Mouse (Mus musculus): ENCODE results near the gene Ugt1a8. TPM values are rescaled to one million over a fixed set of nuclear protein-coding genes. Genes with fewer than 3 reads are reported as not detected.

Gene Ugt1a8
- polyA plus RNA-seq, 1 experiment from 2014 or later, result not detected

DNA sequence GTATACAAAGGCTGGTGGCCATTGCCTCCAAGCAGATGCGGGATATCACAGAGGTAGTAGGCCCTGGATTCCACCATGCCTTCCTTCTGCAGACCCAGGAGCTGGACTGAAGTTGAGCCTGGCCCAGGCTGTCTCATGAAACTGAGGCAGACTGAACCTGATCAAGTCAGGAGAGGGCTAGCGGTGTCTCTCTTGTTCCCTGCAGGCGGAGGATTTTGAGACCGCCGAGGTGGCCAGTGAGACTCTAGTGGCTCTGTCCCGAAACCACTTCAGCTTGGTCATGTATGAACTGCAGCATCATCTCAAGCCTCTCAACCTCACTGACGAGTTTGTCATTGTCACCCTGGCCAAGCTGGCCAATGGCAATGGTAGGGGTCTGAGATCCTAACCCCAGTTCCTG, 142.8 kb downstream of the Ugt1a8 start:
- Histone ChIP-seq H3K9me3 (peaks cover 100% of the 10 kb centered on the region), H3K4me1 (no peaks in the 10 kb centered on the region), H3K27ac (replicated peaks) (no peak overlapping the region), H3K4me3 (no peak overlapping the region), H3K36me3 (replicated peaks) (no peaks in the 10 kb centered on the region), H3K27me3 (replicated peaks; ENCODE audit: low read depth, poor library complexity, severe bottlenecking) (no peaks in the 10 kb centered on the region)
- 69% methylated on average over 7 of the region's 7 CpGs for WGBS
- no peak for DNase-seq (ENCODE audit: low spot score)

DNA sequence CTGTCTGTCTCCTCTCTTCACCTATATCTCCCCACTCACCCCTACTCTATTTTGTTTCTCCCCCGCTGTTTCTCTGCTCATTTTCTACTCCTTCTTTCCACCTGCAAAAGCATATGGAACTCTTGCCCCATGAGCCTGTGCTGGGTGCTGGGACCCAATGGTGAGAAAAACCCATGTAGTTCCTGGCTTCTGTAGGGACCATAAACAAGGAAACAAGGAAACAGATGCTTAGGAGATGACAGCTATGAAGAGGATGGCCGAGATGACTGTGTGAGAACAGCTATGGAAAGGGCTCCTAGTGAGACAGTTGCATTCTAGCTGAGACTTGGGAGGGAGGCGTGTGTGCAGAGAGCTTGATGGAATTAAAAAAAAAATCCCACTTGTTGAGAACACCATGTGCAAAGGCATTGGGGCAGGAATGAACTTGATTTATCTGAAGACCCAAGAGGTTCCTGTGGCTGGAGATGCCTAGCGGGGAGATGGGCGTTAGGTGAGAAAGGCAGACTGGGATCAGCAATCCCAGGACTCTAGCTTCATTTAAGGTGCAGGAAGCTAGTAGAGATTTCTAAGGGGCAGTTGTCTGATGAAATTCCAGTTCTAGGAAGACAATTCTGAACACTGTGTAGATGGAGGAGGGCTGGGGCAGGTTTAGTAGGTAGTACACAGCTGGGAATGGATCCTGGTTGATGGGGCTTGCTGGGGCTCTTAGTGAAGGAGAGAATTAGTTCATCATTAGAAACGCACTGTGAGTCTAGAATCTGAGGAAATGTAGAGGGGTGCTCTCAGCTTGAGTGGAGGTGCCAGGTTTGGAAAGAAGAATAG, 143.6 kb downstream of the Ugt1a8 start:
- WGBS, result 76% methylated on average over 6 of the region's 6 CpGs

DNA sequence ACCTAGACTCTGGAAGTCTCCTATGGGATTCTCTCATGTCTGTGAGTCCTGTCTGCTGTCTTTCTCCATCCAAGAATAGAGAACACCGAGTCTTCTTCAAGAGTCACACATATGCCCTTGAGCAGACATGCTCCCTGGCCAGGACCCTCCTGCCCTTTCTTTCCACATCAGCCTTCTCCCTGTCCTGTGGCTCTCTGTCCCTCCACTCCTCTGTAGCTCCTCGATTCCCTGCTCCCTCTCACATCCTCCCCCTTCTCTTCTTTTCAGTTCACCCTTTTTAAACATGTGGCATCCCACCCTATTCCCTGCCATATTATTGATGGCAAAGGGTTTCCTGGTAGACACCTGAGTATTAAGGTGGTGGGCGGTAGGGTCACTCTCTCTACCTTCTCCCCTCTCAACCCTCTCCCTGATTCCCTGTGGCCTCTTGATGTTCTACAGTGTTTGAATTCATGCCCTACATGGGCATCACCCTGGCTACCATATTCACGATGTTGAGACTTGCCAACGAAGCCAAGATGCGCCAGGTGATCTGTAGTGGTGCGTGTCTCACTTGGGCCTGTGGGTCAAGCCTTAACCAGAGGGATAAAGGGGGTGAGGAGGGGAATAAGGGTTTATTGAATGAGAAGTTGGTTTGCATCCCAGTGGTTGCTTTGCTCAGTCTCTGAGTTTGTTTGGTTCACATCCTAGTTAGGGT, 144.3 kb downstream of the Ugt1a8 start:
- 69% methylated on average over 7 of the region's 7 CpGs for WGBS
- no peaks in the 10 kb centered on the region for H3K27me3 ChIP-seq (replicated peaks; ENCODE audit: low read depth, poor library complexity, severe bottlenecking)
- no peak for DNase-seq (ENCODE audit: low spot score)
- H3K27ac ChIP-seq (replicated peaks), result no peak overlapping the region
- no peaks in the 10 kb centered on the region for H3K36me3 ChIP-seq (replicated peaks)
- no peaks in the 10 kb centered on the region for H3K4me1 ChIP-seq
- H3K9me3 ChIP-seq, result peaks cover 97% of the 10 kb centered on the region
- H3K4me3 ChIP-seq, result no peak overlapping the region

More for the DNA sequence above, 143.6 kb downstream of the Ugt1a8 start:
- H3K9me3 ChIP-seq, result peaks cover 100% of the 10 kb centered on the region
- no peak for DNase-seq (ENCODE audit: low spot score)
- no peak overlapping the region for H3K4me3 ChIP-seq
- H3K27me3 ChIP-seq (replicated peaks; ENCODE audit: low read depth, poor library complexity, severe bottlenecking), result no peaks in the 10 kb centered on the region
- H3K36me3 ChIP-seq (replicated peaks), result no peaks in the 10 kb centered on the region
- H3K27ac ChIP-seq (replicated peaks), result no peak overlapping the region
- H3K4me1 ChIP-seq, result no peaks in the 10 kb centered on the region

DNA sequence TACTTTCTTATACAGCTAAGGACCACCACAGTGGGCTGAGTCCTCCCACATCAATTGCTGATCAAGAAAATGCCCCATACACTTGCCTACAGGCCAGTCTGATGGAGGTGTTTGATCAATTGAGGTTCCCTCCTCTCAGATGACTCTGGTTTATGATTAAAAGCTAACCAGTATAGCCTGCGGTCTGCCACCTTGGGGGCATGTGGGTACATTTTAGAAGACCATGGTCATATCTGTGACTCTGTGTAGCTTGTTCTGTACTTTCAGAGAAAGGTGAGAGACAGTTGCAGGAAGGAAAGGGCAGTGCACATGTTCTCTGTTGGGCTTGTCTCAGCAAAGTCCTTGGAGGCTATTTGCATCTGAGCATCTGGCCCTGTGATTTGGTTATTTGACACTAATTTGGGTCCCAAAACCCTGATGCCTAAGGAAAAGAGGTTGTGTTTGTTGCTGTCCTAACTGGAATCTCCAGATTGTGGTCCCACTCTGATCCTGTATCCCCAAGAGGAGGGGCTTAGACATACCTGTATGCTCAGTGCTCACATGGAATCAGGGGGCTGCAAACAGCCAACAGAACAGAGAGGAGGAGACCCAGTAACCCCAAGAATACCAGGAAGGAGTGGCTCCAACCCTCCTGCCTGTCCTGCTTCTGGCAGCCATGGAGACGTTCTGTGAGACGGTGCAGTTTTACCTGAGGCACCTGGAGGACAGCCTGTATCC, 145.2 kb downstream of the Ugt1a8 start:
- no peaks in the 10 kb centered on the region for H3K36me3 ChIP-seq (replicated peaks)
- no peak for DNase-seq (ENCODE audit: low spot score)
- H3K4me3 ChIP-seq, result no peak overlapping the region
- no peak overlapping the region for H3K27ac ChIP-seq (replicated peaks)
- H3K4me1 ChIP-seq, result no peaks in the 10 kb centered on the region
- WGBS, result 56% methylated on average over 3 of the region's 3 CpGs
- no peaks in the 10 kb centered on the region for H3K27me3 ChIP-seq (replicated peaks; ENCODE audit: low read depth, poor library complexity, severe bottlenecking)
- peaks cover 97% of the 10 kb centered on the region for H3K9me3 ChIP-seq

DNA sequence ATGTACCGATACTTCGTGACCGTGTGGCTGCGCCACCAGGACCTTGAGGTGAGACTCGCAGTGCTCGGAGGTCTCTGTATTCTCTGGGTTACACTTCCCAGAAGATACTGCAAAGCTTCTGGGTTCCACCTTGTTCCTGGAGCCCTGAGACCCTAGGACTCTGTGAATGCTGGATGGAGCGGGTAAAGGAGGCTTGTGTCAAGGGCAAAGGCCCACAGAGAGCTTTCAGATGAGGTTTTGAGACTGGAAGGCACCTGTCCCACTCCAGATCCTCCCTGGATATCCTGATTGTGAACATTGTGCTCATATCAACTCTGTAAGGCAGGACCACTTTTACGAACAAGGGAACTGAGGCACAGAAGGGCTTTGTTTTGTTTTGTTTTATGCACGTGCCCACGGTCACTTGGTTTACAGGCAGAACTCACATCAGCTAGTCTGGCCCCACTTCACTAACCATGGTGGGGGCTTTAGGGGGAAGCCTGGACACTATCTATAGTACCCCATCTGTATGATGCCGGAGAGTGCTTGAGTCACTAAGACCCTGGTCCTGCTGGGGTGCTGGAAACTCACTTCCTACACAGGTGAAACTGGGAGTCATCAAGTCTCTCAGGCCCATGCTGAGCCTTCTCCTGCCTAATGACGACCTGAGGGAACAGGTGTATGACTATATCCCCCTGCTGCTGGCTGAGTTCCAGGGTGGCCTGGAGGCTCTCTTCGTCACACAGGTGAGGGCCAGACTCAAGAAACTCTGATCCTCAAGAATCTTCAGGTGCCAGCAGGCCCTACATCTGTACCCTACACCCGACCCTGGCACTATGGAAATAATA, 146.0 kb downstream of the Ugt1a8 start:
- WGBS, result 68% methylated on average over 14 of the region's 14 CpGs

DNA sequence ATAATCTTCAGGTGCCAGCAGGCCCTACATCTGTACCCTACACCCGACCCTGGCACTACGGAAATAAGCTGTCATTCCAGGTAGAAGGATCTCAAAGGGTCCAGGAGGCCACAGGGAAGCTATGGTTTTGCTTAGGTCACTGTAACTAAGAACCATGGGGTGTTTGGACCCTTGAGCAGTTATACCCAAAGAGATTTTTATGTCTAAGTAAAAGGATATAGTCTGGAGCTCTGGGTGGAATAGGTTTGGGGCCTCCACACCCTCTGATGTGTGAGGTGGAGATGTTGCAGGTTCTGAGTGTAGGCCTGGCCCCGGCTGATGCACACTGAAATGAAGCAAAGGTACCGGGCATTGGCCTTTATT, 146.6 kb downstream of the Ugt1a8 start:
- Histone ChIP-seq H3K9me3 (peaks cover 97% of the 10 kb centered on the region), H3K4me1 (no peaks in the 10 kb centered on the region), H3K4me3 (no peak overlapping the region), H3K27ac (replicated peaks) (no peak overlapping the region), H3K36me3 (replicated peaks) (no peaks in the 10 kb centered on the region), H3K27me3 (replicated peaks; ENCODE audit: low read depth, poor library complexity, severe bottlenecking) (no peaks in the 10 kb centered on the region)
- 65% methylated on average over 4 of the region's 4 CpGs for WGBS
- no peak for DNase-seq (ENCODE audit: low spot score)

More for the DNA sequence above, 146.0 kb downstream of the Ugt1a8 start:
- Histone ChIP-seq H3K27ac (replicated peaks) (no peak overlapping the region), H3K4me3 (no peak overlapping the region), H3K4me1 (no peaks in the 10 kb centered on the region), H3K27me3 (replicated peaks; ENCODE audit: low read depth, poor library complexity, severe bottlenecking) (no peaks in the 10 kb centered on the region), H3K36me3 (replicated peaks) (no peaks in the 10 kb centered on the region), H3K9me3 (peaks cover 97% of the 10 kb centered on the region)
- DNase-seq (ENCODE audit: low spot score), result no peak

DNA sequence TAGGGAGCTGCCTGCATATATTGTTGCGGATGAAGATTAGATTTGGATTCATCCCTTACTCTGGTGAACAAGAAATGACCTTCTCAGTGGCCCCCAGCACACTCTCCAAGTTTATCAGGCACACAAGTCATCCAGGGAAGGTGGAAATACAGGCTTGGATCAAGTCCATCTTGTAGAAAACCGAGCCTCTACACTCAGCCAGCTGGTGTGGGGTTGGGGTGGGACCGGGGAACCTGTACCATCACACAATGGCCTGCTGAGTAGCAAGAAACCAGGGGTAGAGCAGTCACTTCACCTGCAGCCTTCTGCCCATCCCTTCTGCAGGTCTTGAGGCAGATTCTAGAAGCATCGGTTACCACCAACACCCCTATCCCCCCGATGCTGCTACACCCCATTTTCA, 147.0 kb downstream of the Ugt1a8 start:
- Histone ChIP-seq H3K4me1 (no peaks in the 10 kb centered on the region), H3K4me3 (no peak overlapping the region), H3K9me3 (peaks cover 97% of the 10 kb centered on the region), H3K36me3 (replicated peaks) (no peaks in the 10 kb centered on the region), H3K27me3 (replicated peaks; ENCODE audit: low read depth, poor library complexity, severe bottlenecking) (no peaks in the 10 kb centered on the region), H3K27ac (replicated peaks) (no peak overlapping the region)
- 46% methylated on average over 5 of the region's 5 CpGs for WGBS
- no peak for DNase-seq (ENCODE audit: low spot score)

DNA sequence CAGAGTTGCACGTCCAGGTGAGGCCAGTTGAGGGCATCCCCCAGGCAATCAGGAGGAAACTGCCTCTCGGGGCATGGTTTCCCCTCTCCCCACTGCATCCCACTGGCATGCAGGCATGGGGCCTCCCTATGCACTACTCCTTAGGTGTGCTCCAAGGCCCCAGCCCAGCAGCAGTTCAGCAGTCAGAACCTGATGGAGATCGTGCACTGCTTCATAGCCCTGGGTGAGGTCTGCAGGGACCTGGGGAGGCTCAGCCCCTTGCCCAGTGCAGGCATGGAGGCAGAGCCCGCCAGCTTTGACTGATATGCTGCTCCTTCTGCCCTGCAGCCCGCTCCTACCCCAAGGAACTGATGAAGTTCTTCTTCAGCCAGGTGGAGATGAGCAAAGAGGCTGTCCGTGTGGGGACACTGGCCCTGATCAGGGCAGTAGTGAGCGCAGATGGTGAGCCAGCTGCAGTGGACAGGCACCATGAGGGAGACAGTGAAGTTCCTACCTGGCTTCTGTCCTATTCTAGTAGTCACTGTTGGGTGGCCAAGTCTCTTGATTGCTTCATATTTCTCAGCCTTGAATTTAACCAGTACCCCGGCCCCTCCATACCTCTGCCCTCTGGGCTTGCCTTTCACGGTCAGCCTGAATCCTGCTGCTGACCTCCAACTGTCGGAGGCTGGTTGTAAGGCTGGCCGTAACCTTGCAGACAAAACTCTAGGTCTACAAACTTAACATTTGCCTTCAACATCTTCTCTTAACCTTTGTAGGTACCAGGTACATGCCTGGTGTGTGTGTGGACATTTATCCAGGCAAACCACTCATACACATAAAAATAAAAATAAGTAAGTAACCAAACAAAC, 147.7 kb downstream of the Ugt1a8 start:
- H3K4me3 ChIP-seq, result no peak overlapping the region
- H3K36me3 ChIP-seq (replicated peaks), result no peaks in the 10 kb centered on the region
- no peak overlapping the region for H3K27ac ChIP-seq (replicated peaks)
- peaks cover 97% of the 10 kb centered on the region for H3K9me3 ChIP-seq
- DNase-seq (ENCODE audit: low spot score), result no peak
- 66% methylated on average over 11 of the region's 11 CpGs for WGBS
- H3K4me1 ChIP-seq, result no peaks in the 10 kb centered on the region
- no peaks in the 10 kb centered on the region for H3K27me3 ChIP-seq (replicated peaks; ENCODE audit: low read depth, poor library complexity, severe bottlenecking)

DNA sequence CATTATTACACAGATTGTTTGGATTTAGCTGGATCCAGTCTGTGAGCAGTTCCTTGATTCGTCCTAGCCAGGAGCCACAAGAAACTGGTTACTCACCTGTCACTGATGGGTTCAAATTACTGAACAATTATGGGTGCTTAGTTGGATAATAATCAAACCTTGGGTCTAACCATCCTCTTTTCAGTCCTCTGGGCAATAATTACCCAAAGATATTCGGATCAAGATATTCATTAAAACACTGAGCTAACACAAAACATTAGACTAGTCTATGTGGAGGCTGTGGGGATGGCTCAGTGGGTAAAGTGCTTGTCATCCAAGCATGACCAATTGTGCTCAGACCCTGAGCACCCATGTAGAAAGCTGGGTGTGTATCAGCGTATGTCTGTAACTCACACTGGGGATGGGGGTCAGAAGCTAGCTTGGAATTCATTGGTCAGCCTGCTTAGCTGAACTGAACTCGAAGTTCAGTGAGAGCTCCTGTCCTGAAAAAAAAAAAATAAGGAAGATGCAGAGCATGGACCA, 148.3 kb downstream of the Ugt1a8 start:
- WGBS, result 67% methylated on average over 4 of the region's 4 CpGs
- H3K4me3 ChIP-seq, result no peak overlapping the region
- no peaks in the 10 kb centered on the region for H3K4me1 ChIP-seq
- DNase-seq (ENCODE audit: low spot score), result no peak
- peaks cover 97% of the 10 kb centered on the region for H3K9me3 ChIP-seq
- H3K27me3 ChIP-seq (replicated peaks; ENCODE audit: low read depth, poor library complexity, severe bottlenecking), result no peaks in the 10 kb centered on the region
- H3K27ac ChIP-seq (replicated peaks), result no peak overlapping the region
- no peaks in the 10 kb centered on the region for H3K36me3 ChIP-seq (replicated peaks)

DNA sequence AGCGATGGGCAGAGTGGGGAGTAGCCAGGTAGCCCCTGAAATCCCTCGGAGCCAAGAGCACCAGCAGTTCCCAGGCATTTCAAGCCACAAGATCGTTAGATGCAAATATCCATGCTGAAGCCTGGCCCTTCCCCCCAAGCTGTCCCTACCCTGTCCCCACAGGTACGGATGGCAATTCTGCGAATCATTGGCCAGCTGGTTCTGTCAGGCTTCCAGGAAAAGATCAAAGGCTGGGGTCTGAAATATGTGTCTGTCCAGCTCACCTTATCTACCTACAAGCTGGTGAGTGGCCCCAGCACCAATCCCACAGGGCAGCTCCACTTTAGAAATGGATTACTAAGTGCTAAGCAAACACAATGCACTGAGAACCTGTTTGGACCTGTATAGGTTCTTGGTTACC, 149.7 kb downstream of the Ugt1a8 start:
- DNase-seq (ENCODE audit: low spot score), result no peak
- Histone ChIP-seq H3K9me3 (peaks cover 96% of the 10 kb centered on the region), H3K27ac (replicated peaks) (no peak overlapping the region), H3K27me3 (replicated peaks; ENCODE audit: low read depth, poor library complexity, severe bottlenecking) (no peaks in the 10 kb centered on the region), H3K4me1 (no peaks in the 10 kb centered on the region), H3K4me3 (no peak overlapping the region), H3K36me3 (replicated peaks) (no peaks in the 10 kb centered on the region)
- WGBS, result 82% methylated on average over 5 of the region's 5 CpGs

DNA sequence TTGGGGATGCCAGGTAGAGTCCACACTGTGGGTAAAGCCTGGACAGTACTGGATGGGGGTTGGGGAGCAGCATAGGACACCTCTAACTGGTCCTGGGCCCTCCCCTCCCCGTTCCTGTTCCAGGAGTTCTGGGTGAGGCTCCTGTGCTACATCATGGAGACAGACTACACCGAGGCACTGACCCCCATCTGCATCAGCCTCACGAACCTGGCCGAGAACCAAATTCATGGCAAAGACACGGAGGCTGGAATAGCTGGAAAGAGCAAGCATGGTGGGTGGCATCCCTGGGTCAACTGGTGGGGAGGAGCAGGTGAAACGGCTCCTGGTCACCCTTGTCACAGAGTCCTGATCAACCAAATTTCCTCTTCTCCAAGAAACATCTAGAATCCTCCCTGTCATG, 151.2 kb downstream of the Ugt1a8 start:
- 81% methylated on average over 6 of the region's 6 CpGs for WGBS
- H3K4me1 ChIP-seq, result no peaks in the 10 kb centered on the region

More for the DNA sequence above, 151.2 kb downstream of the Ugt1a8 start:
- DNase-seq (ENCODE audit: low spot score), result no peak
- peaks cover 95% of the 10 kb centered on the region for H3K9me3 ChIP-seq
- no peaks in the 10 kb centered on the region for H3K27me3 ChIP-seq (replicated peaks; ENCODE audit: low read depth, poor library complexity, severe bottlenecking)
- no peaks in the 10 kb centered on the region for H3K36me3 ChIP-seq (replicated peaks)
- no peak overlapping the region for H3K4me3 ChIP-seq
- no peak overlapping the region for H3K27ac ChIP-seq (replicated peaks)

All from embryonic facial prominence, embryonic 10.5 days (tissue).